Mouse (Mus musculus) liver, adult 2 months (tissue): ENCODE data around the gene Mchr1.

ENCODE experiments used
- CTCF ChIP-seq: fragments of 200-500 bp; IDR thresholded peaks from 2 replicates; pipeline ENCODE4 v1.5.1; 2011; ENCODE audit warnings: low read depth, low read length, control low read depth
- POLR2A ChIP-seq: fragments of 200-500 bp; IDR thresholded peaks from 2 replicates; pipeline ENCODE4 v1.6.1; 2011; ENCODE audit warnings: low read length, control low read depth; ENCODE audit not compliant: insufficient read depth; ENCODE audit errors: extremely low read depth

DNA sequence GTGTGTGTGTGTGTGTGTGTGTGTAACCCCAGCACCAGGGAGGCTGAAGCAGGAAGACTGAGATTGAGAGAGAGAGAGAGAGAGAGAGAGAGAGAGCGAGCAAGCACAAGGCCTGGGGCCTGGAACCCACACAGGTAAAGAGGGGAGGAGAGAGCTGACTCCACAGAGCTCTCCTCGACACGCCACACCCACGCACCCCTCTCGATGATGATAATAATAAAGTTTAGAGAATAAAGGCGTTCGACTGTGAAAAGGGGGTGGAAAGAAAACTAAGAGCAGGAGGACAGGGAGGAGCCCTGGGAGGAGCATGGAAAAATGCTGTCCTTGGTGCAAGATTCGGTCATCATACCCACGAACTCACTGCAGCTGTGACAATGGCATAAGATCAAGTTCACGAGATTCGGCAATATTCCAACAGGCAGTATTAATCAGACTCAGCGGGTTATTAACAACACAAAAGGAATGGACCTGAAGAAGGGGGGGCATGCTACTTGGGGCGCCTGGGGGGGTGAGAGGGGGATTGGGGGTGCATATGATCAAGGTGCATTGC lies 4.6 kb downstream of the Mchr1 start:
- TF ChIP-seq CTCF (no peak), POLR2A (no peak)
